Mouse (Mus musculus) frontal cortex, adult 2 months (tissue): ENCODE measurements at regions not wholly inside any gene's neighbourhood (a gene's known extent, or its start where the extent isn't known, plus 50 kb on each side); places are given as distances from the start of the nearest gene placed in this dataset.

Source experiments
- DNase-seq, 2 experiments: peaks; one replicate each; pipeline ENCODE4 v3.0.0; 2022; ENCODE audit warnings: low spot score in 1 of 2; ENCODE audit errors: extremely low spot score in 1 of 2

DNA sequence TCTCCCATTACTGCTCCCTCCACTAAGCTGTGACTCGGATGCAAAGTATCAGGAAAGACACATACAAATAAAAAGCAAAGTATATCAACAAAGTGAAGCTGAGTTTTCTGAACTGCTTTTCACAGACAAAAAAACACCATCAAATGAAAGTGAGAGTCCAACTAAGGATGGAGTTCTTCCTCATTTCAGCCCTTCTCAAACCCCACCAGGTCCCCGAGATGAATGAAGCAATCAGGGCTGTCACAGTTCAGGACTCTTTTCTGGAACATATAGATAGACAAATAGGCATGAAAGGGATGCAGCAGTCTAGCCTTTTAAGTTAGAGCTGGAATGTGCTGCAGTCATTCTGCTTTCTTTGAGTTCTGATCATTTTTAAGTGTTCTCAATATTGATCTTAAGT lies 142.6 kb downstream of the Fzd1 start:
- DNase-seq, result no peak

DNA sequence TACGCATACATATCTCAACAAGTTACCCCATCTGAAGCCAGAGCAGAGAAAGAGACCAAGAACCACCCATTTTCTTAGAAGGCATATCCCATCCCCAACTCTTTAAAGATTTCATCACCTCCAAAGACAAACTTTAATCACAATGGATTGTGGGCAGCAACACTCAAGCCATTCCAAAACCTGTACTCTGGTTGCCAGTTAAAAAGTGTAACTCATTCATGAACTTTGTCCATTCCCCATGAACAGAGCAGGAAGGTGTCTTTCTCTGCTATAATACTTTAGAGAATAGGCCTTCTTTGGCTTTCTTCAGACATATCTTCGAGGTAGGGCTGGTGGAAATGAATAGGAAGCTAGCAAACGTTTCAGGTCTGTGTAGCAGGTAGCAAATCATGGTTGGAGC lies 160.4 kb downstream of the Fzd1 start:
- no peak for DNase-seq

DNA sequence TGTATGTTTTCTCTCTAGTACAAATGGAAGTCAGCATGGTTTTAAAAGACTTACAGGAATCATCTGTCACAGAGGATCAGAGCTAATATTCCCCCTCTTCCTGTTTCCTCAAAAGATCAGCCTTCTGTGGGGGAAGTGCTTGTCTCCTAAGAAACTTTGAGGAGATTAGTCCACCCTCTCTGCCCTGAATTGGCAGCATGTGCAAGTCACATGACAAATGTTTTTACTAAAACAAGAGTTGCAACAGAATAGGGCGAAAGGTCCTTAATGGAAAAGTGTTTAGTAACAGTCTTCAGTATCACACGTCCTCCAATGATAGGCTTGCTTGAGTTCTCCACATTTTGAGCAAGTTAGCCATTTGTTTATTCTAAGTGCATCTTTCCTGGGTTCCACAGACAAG lies 162.8 kb downstream of the Fzd1 start:
- no peak for DNase-seq

DNA sequence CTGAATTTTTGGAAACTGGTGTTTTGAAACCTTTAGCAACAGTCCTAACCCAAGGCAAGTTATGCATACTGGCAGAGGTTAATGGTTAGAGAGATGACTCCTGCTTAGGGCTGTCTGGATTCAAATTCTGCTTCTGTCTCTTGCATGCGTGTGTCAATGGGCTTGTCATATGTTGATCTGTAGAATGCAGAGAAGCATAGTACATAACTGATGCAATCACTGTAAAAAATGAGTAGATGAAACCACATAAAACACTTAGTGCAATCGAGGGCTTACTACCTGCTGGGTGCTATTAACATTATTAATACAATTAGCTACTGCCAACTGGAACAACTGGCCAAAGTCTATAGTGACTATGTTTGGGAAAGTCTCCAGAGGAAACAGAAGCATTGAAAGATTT lies 163.3 kb downstream of the Fzd1 start:
- no peak for DNase-seq

DNA sequence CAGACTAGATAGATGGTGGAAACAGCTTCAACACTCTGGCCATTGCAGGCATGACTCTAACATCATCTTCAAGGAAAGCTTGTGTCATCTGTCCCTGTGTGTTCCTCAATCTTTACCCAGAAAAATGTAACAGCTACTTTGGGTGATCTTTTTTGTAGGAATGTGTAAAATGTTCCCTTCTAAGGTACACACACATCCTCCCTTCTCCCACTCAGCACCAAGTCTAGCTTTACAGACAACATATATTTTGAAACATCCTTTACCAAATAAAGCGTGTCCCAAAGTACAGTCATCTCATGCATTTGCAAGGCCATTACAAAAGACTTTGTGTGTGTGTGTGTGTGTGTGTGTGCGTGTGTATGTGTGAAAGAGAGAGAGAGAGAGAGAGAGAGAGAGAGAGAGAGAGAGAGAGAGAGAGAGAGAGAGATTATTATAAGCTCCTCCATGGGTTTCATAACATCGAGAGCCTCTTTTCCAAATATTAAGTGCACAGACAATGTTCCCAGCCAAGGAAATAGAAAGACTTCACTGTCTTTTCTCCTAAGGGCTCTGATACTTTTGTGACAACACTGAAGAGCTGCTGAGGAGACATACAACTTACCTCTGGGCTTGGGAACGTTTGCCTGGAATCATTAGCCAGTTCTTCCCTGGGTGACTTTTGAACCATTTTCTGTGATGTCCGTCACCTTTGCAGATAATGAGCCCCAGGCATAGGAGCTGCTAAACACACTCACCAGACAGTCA lies 164.0 kb downstream of the Fzd1 start:
- DNase-seq, result no peak

DNA sequence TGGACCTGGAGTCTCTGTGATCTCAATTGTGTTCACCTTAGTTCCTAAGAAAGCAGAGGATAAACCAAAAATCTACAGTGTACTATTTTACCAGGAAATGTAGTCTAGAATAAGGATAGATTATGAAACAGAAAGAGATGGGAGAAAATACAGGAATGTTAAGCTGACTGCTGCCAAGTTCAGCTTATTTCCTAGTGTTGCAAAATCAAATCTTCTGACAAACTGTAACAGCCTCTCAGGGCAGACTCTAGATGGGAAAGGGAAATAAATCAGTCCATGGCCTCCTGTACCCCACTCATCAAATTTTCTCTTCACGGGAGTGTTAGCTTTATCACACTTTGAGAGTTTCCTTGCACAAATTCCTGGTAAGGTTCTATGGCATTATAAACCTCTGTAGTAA lies 166.1 kb downstream of the Fzd1 start:
- DNase-seq, result no peak

DNA sequence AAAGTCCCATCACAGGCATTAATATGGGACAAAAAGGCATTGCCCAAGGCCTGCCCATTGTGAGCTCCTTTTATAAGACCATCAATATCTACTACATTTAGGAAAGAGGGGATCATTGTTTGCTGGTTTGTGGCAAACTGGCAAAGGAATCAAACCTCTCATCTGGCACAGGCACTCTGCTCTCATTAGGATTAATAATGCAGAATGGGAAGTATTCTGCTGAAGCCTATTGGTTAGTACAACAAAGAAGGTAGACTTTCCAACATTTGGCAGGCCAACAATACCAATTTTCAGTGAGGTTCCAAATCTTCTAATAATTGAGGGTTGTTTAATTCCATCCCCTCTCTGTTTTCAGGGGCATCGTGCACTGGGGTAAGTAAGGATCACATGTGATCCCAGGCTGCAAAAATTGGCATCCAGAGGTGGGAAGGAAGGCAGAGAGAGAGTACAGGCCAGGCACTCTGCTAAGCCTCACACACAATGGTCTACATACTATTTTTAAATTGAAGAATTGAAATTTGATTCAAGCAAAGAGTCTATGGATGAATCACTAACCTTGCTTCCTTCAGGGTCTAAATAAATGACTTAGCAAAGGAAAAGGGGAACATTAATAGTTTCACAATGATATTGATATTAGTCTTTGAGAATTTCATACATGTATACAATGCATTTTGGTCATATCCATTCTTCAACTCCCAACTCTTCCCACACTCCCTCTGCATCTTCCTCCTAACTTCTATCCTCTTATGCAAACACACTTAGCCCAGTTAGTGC lies 174.9 kb downstream of the Fzd1 start:
- DNase-seq, result no peak

DNA sequence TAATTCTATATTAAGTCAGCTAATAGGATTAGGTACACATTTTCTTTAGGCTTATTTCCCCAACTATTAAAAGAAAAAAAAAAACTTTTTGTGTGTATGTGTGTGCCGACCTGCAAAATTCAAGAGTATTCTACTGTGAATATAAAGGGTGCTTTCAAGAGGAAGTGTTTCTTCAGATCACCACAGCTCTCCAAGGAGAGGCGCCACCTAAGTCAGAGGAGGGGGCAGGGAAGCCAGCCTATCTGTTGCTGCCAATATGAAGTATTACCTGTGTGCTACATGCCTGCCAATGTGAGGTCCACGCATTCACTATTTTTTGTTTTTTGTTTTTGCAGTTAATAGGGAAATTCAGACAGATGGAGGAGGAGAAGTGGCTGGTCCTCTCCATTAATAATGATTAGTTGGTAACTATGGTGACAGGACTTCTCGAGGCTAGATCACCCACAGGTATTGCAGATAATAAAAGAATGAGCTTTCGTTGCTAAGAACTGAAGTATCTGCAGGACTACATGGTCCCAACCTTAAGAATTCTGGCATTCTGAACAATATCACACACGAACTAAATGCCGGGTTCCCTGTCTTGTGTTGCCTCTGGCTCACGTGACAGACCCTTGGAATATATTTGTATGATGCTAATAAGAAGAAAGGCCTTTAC lies 177.5 kb downstream of the Fzd1 start:
- no peak for DNase-seq

DNA sequence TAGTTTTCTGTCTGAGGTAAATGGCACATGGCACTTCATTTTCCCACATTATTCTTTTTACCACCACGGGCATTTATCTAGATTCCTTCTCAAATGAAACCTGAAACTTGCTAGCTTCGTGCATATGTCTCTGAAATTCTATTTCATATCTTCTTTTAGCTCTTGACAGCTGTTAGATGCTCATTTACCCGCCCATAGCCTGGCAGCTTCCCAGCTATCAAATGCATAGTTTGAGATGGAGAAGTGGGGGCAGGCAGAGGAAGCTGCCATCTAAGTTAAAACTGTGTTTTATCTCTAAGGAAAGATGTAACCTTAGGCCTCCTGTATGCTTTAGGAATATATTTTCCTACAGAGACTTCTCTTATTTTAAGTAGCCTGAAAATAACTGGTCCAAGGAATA lies 179.0 kb downstream of the Fzd1 start:
- DNase-seq, result peak; percentile 76 to 90

DNA sequence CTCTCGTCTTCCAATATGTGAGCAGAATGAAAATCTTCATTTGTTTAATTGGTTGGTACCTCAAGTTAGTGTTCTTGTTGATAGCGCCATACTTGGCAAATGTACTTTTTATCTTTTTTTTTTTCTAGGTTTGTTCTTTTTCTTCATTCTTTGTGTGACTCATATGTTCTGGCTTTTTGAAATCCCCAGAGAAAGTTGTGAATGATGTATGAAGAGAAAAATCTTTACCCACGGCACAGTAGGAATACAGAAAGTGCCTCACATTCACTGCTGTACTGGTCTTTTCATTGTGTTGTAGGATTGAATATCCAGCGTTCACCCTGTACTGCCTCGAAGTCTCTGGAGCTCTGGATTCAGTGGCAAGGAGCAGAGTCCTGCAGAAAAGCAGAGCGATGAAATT lies 180.7 kb downstream of the Fzd1 start:
- DNase-seq, result no peak

DNA sequence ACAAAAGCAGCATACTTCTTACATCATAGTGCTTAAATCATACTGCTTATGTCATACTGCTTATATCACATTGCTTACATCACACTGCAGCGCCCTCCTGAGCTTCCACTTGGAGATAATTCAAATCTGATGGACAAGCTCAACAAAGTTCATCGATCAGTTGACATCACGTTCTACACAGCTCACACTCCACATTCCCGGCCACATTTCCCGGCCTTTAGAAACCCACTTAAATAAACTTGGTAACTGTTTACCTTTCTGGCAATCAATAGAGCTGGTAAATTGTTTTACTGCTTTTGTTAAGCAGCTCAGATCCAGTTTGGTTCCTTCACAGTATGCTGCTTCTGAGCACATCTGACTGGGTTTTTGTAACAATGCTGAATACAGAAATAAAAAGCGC lies 194.0 kb downstream of the Fzd1 start:
- DNase-seq, result no peak

DNA sequence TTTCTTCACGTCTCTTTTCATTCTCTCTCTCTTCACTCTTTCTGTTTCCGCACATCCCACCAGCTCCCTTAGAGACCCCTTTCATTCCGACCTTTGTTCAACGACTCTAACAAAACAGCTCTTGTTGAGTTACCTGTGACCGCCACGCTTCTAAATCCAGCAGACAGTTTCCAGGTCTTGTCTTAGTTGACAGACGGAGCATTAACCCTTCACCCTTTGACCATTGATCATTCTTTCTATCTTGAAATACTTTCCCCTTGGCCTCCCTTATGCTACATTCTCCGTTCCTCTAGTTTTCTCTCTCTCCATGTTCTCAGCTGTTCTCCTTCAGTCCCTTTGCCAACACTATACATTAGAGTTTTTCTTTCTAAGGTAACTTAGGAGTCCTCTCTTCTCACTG lies 196.2 kb downstream of the Fzd1 start:
- DNase-seq, result no peak

DNA sequence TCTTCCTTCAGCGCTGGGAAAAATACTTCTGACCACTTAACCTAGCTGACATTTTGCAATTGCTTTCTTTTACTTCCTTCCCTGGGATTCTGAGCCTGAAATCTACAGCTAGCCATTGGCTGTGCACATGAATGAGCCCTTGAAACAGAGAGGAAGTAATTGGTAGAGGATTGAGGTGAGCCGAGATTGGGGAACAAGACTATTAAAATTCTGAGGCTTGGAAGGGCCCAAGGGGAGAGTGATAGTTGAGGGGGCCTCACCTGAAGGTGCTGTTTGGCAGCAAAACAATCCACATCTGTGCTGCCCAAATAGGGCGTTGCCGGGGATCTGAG lies 196.7 kb downstream of the Fzd1 start:
- no peak for DNase-seq

DNA sequence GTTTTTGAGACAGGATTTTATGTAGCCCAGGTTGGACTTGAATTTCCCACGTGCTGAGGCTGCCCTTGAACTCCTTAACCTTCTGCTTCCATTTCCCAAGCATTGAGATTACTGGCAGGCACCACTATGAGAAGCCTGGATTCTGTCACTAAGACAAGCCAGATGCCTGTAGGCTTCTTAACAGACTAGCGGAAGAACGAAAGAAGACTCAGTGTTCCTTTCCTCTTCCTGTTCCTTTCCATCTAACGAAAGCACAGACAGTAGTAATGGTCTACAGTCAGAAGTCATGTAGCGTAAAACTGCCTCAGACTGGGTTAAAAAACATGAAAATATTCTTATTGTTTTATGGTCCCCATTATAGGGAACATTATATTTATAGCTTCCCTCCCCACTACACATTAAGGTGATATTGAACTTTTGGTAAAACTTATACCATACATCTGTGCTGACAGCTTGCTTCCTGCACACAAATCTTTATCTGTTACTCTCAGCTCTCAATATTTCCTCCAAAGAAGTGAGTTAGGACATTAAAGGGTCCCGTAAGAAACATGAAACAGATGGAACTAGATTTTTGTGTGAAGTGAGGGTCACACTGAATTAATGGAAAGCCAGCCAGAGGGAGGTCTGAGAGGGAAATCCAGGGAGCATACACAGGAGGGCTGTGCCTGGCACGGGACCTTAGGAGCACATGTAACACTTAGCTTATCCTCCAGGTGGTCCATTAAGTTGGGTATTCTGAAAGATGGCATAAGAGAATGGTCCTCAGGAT lies 197.3 kb downstream of the Fzd1 start:
- DNase-seq, result no peak

DNA sequence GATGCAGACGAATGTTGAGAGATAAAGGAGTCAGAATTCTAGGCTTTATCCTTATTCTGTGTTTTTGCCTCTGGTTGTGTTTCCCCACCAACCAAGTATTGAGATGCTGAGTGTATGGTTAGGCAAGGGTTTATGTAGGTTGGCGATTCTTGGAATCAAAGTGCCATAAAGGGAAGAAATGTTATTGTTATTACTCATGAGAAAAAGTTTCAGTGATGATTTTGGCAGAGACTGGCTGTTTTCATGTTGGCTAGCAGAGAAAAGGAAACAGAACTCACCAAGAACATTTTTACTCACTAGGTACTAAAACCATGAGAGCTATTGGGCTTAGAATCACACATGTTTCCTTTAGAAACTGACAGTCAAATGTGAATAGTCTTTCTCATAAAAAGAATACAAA lies 202.9 kb downstream of the Fzd1 start:
- DNase-seq, result no peak

DNA sequence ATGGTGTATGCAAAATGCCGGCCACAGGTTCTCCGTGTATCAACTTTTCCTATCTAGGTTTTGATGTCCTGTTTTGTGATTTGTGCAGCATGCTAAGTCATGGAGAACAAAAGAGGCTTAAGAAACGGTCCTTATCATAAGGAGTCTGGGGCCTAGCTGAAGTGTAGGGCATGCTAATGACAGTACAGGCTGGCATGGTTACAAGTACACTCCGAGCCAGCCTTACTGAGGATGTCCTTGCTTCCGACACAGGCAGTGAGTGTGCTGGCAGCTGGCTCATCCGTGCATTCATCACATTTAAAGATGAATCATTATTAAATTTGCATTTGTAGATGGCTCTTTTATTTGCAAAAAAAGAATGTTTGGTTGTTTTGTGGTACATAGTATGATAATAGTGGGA lies 219.3 kb downstream of the Fzd1 start:
- DNase-seq, result peak in 1 of 2 experiments; percentile 11

DNA sequence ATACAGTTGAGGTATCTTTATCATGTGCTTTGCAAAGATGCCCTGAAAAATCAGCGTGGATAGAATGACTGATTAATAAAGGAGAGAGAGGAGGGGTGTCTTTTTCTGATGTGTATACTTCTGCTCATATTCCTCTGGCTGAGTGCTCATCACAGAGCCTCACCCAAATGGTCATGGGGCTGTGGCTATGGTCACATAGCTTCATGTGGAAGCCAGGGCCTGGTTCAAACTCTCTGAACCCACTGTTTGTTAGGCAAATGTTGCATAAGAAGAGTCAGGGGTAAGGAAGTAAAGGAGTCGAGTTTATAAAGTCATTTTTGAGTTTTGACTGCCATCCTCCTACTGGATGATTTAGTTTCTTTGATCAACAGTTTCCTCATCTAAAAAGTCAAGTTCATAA lies 221.0 kb downstream of the Fzd1 start:
- no peak for DNase-seq

DNA sequence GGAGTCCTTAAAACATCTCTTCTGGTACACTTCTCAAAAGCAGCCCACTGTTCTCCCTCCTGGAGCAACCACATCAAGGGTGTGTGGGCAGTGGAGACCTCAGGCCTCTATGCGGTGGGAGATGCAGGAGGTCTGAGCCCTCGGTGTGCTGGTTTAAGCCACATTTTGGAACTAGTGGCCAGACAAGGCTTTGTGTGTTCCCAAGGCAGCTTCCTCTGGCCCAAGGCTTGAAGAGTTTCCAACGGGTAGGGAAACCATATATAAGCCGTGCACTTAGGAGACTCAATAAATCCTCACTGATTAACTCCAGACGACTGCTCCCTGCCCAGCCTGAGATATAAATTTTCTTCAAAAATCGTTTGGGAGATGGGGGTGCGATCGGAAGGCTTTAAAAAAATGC lies 221.9 kb downstream of the Fzd1 start:
- DNase-seq, result no peak

DNA sequence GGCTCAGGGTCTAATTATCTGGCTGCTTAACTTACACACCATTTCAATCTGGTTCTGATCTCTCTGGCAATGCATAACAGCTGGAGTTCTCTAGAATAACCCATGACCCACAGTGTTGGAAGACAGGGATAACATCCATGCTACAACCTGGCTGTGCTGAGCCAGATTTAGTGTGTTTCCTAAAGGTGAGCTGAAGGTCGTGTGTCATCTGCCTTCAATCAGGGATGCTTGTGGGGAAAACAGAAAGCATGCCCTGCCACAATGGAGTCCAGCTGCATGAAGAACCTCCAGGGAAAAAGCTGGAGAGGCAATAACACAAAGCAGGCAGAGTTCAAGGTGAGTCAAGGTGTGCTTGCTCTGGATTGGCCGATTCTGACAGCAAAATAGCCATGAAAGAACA lies 223.3 kb downstream of the Fzd1 start:
- no peak for DNase-seq

DNA sequence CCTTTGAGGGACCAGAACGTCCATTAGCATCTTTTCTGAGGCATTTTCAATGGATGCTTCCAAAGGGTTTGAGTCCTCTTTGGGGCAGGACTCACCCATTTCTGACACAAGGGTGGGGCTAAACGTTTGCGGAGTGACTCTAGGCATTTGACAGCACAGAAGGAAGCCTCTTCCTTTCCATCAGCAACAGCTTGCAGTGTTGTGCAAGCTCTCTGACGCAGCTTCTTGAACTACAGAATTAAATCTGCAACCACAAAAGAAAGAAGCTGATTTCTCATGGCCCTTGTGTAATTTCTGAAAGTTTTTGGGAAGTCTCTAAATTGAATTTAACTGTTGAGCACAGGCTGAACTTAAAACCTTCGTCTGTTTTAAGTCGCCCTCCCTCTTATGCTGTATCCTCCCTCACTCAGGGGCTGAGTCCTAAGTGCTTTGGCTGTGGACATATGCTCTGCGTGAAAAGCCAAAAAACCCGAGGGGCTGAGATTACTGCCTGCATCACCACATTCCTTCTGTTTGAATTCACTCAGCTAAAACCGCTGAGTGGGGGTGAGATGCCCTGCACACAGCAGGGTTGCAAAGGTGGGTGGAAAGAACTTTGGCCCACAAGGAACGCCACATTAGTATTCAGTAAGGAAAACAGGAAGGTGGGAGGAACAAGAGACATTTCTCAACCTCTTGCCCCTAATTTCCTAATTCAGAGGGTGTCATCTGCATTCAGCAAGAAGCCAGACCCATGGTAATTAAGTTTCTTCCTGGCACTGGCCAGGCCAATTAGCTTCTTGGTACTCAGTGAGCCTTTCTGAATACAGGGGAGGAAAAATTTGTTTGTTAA lies 227.4 kb downstream of the Fzd1 start:
- peak in 1 of 2 experiments; percentile 5 for DNase-seq
